Mouse (Mus musculus) activated CD4-positive, CD25-positive, alpha-beta regulatory T cell, adult 9 weeks (primary cell): ENCODE results near the gene Olfr140. TPM values are rescaled to one million over a fixed set of nuclear protein-coding genes. Genes with fewer than 3 reads are reported as not detected.

Experiments used
- polyA plus RNA-seq: library from polyadenylated mRNA; unstranded; fragments of 100-300 nt; shearing (Covaris generic); gene quantifications from one replicate; pipeline ENCODE4 v1.2.1, GENCODE M21; 2017

Olfr140 gene
- polyA plus RNA-seq = not detected

DNA sequence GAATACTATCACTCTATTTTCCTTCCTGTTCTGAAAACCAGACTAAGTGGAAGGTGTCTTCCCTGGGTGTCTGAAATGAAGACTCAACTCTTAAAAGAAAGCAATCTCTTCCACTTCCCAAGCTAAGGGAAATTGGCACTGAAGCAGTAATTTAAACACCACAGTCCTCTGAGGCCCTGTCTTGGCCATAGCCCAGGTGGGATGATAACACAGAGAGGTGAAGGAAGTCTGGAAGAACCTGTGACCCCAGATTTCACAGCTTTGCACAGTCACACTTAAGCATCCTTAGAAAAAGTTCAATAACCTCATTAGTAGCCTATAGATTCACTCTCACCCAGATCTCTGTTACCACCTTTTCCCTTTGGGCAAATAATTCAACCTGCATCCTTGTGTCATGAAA is at the start of gene Olfr140:
Gene Olfr140, minus strand, starts transcription at position 101 of the 400 bp plus-strand sequence.

DNA sequence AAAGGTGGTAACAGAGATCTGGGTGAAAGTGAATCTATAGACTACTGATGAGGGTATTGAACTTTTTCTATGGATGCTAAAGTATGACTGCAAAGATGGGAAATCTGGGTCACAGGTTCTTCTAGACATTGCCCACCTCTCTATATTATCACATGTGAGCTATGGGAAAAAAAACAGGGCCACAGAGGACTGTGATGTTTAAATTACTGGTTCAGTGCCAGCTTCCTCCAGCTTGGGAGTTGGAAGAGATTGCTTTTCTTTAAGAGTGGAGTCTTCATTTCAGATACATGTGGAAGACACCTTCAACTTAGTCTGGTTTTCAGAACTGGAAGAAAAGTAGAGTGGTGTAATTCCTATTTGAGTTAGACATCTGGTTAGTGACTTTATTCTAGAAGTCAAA is 28.4 kb downstream of the Olfr140 start, which contains the start of gene Olfr1265:
Gene Olfr1265, plus strand, starts transcription at position 301 of the 400 bp plus-strand sequence.

DNA sequence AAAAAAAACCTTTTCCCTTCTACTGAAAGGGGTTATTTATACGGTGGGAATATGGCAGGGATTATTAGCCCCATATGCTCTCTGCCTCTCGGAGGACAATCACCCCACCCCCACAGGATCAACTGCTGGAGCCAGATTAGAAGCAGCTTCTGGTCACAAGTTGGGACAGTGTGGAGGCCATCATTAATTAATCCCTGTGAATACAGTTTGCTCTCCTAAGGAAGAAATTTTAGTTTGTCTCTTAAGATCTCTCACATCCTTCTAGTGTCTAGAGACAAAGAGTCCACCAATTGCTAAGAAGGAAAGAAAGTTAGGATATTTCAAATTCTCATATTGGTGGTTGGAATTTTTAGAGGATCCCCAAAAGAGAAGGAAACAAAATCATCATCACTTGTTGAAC is 37.9 kb downstream of the Olfr140 start, which contains the start of gene Olfr1264:
Gene Olfr1264, minus strand, starts transcription at position 101 of the 400 bp plus-strand sequence.

DNA sequence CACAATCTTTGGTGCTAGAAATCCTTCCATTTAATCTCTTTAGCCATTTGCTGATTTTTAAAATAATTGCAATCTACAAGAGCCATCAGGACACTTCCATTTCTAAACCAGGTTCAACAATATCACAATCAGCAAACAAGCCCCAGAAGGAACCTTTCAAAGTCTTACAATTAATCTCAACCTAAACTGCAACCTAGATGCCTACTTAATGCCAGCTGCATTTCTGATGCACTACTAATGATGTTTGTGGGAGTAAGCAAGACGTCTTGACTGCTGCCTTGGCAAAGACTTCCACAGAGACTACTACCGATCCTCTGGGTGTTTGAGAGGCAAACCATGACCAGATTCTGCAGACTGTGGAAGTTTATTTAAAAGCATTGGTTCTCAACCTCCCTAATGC is 51.6 kb downstream of the Olfr140 start, which contains the start of gene Olfr1263:
Gene Olfr1263, plus strand, starts transcription at position 301 of the 400 bp plus-strand sequence.

DNA sequence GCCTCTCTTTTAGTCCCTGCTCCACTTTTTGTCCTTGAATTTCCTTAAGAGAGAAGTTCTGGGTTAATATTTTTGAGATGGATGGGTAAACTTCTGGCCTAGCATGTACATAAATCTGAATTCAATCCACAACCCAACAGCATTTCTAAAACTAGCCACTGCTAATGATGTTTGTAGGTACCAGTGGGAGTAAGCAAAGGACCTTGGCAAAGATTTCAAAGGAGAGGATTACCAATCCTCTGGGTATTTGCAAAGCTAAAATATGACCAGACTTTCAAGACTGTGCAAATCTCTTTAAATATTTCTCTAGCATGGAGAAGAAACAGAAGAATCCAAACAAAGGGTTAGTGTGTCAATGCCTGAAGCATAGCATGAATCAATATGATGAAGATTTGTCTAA is 63.5 kb downstream of the Olfr140 start, which contains the start of gene Olfr1262:
Gene Olfr1262, plus strand, starts transcription at position 301 of the 400 bp plus-strand sequence.

Other genes starting within 250 kb of the Olfr140 start
- gene Olfr1256, start 222.0 kb downstream of the Olfr140 start, polyA plus RNA-seq = not detected
- not detected for gene Olfr48, start 215.4 kb downstream of the Olfr140 start, polyA plus RNA-seq
- gene Olfr1257, start 185.2 kb downstream of the Olfr140 start, polyA plus RNA-seq = not detected
- not detected for gene Olfr1258, start 136.3 kb downstream of the Olfr140 start, polyA plus RNA-seq
- gene Olfr1259, start 114.9 kb downstream of the Olfr140 start, polyA plus RNA-seq = not detected
- gene Olfr1260, start 89.3 kb downstream of the Olfr140 start, polyA plus RNA-seq = not detected
- gene Olfr1261, start 72.4 kb downstream of the Olfr140 start, polyA plus RNA-seq = not detected
- not detected for gene Olfr1262, start 63.4 kb downstream of the Olfr140 start, polyA plus RNA-seq
- 0.09 TPM for gene Olfr1263, start 51.5 kb downstream of the Olfr140 start, polyA plus RNA-seq
- not detected for gene Olfr1264, start 38.0 kb downstream of the Olfr140 start, polyA plus RNA-seq
- not detected for gene Olfr1265, start 28.3 kb downstream of the Olfr140 start, polyA plus RNA-seq
- gene Olfr1269, start 57.8 kb upstream of the Olfr140 start, polyA plus RNA-seq = not detected
- not detected for gene Olfr32, start 78.7 kb upstream of the Olfr140 start, polyA plus RNA-seq
- not detected for gene Olfr1270, start 89.5 kb upstream of the Olfr140 start, polyA plus RNA-seq
- gene Olfr1506, start 160.9 kb upstream of the Olfr140 start, polyA plus RNA-seq = not detected
- gene Olfr142, start 194.0 kb upstream of the Olfr140 start, polyA plus RNA-seq = not detected
- gene Olfr1271, start 207.4 kb upstream of the Olfr140 start, polyA plus RNA-seq = not detected
- gene Olfr1272, start 229.2 kb upstream of the Olfr140 start, polyA plus RNA-seq = not detected